Mouse (Mus musculus) heart, embryonic 14.5 days (tissue): ENCODE measurements around the gene Krtap24-1. TPM values are rescaled to one million over a fixed set of nuclear protein-coding genes. Genes with fewer than 3 reads are reported as not detected.

Experiments
- ATAC-seq: fragments of 200-750 bp; cut with Nextera tagmentation; 2 replicates; pipeline ENCODE4 v1.8.0; 2017; ENCODE audit warnings: low read depth, moderate TSS enrichment; ENCODE audit not compliant: insufficient number of reproducible peaks, insufficient read depth, low FRiP score
- H3K27ac ChIP-seq, 2 experiments: fragments of 200-500 bp in 1 of 2; fragments of 300-500 bp in 1 of 2; sonication (generic) in 1 of 2; replicated peaks in 1 of 2; 2 replicates each; pipeline ENCODE4 v1.5.1; 2012 to 2014; ENCODE audit warnings: low read depth in 2 of 2, low read length in 2 of 2, control low read depth in 1 of 2, mild to moderate bottlenecking in 1 of 2, mixed read lengths in 1 of 2; ENCODE audit not compliant: control insufficient read depth in 1 of 2, insufficient read depth in 1 of 2
- H3K27me3 ChIP-seq: fragments of 300-500 bp; sonication (generic); 2 replicates; pipeline ENCODE4 v1.6.1; 2014; ENCODE audit warnings: mild to moderate bottlenecking, low read length, control low read depth; ENCODE audit not compliant: control insufficient read depth, insufficient read depth
- H3K36me3 ChIP-seq: fragments of 300-500 bp; sonication (generic); 2 replicates; pipeline ENCODE4 v1.6.1; 2014; ENCODE audit warnings: mild to moderate bottlenecking, control low read depth, low read length, mixed read lengths; ENCODE audit not compliant: control insufficient read depth, insufficient read depth
- H3K4me1 ChIP-seq, 2 experiments: fragments of 200-500 bp in 1 of 2; fragments of 300-500 bp in 1 of 2; sonication (generic) in 1 of 2; 2 replicates each; pipeline ENCODE4 v1.6.1; 2012 to 2014; ENCODE audit warnings: low read length in 2 of 2, control low read depth in 1 of 2, mixed read lengths in 1 of 2; ENCODE audit not compliant: control insufficient read depth in 2 of 2, insufficient read depth in 2 of 2
- H3K4me2 ChIP-seq: fragments of 300-500 bp; sonication (generic); 2 replicates; pipeline ENCODE4 v1.6.1; 2014; ENCODE audit warnings: mild to moderate bottlenecking, low read length
- H3K4me3 ChIP-seq, 2 experiments: fragments of 200-500 bp in 1 of 2; fragments of 300-500 bp in 1 of 2; sonication (generic) in 1 of 2; 2 replicates each; pipeline ENCODE4 v1.5.1; 2012 to 2014; ENCODE audit warnings: low read length in 2 of 2, mild to moderate bottlenecking in 2 of 2, control low read depth in 1 of 2, low read depth in 1 of 2, moderate library complexity in 1 of 2; ENCODE audit not compliant: control insufficient read depth in 1 of 2, insufficient read depth in 1 of 2
- H3K9ac ChIP-seq: fragments of 300-500 bp; sonication (generic); 2 replicates; pipeline ENCODE4 v1.6.1; 2014; ENCODE audit warnings: mild to moderate bottlenecking, low read length
- H3K9me3 ChIP-seq: fragments of 300-500 bp; sonication (generic); 2 replicates; pipeline ENCODE4 v1.6.1; 2016; ENCODE audit warnings: low read length, control low read depth; ENCODE audit not compliant: control insufficient read depth
- WGBS: fragments of 180-500 bp; shearing (Covaris S2); extraction: QIAGEN DNeasy Blood & Tissue Kit; methylation state at CpG from one replicate; pipeline ENCODE4 v1.1.7; 2014; 5-methylcytosine and 5-hydroxymethylcytosine counted together
- polyA plus RNA-seq: library from polyadenylated mRNA; unstranded; fragments of >200 nt; fragmentation: Nextera tagmentation; extraction: Ambion mirVana; gene quantifications from 2 replicates; pipeline ENCODE4 v1.2.1, GENCODE M21; 2014

The Krtap24-1 gene
- not detected in 2 replicates for polyA plus RNA-seq

- 83% methylated on average over 8 of the region's 8 CpGs for WGBS
- no peak for ATAC-seq
- H3K27ac ChIP-seq = no peak within 1 kb of the TSS
- no peak within 1 kb of the TSS for H3K4me3 ChIP-seq
- no peak within 1 kb of the TSS for H3K4me2 ChIP-seq
- H3K27me3 ChIP-seq = no peaks in the 10 kb centered on the region
- no peaks in the 10 kb centered on the region for H3K9me3 ChIP-seq
- H3K4me1 ChIP-seq = no peaks in the 10 kb centered on the region
- H3K9ac ChIP-seq = no peak within 1 kb of the TSS
- no peaks in the 10 kb centered on the region for H3K36me3 ChIP-seq
Measured at GRCm38 (mm10) chr16:88611922-88612321, at the start of gene Krtap24-1. Gene Krtap24-1 (minus strand): TSS chr16:88612279.

- Histone ChIP-seq H3K4me3 (no peak overlapping the region), H3K9ac (no peak overlapping the region), H3K27me3 (no peaks in the 10 kb centered on the region), H3K4me2 (no peak overlapping the region), H3K4me1 (no peaks in the 10 kb centered on the region), H3K9me3 (no peaks in the 10 kb centered on the region), H3K27ac (no peak overlapping the region), H3K36me3 (no peaks in the 10 kb centered on the region)
- ATAC-seq = no peak
- WGBS = 43% methylated on average over 1 of the region's 1 CpGs
Measured at GRCm38 (mm10) chr16:88657426-88657825, 45.3 kb upstream of the Krtap24-1 start.

- H3K27ac ChIP-seq = no peak overlapping the region
- H3K4me1 ChIP-seq = no peaks in the 10 kb centered on the region
- H3K9me3 ChIP-seq = no peaks in the 10 kb centered on the region
- H3K4me2 ChIP-seq = no peak overlapping the region
- H3K9ac ChIP-seq = no peak overlapping the region
- ATAC-seq = no peak
- H3K36me3 ChIP-seq = no peaks in the 10 kb centered on the region
- no peak overlapping the region for H3K4me3 ChIP-seq
- H3K27me3 ChIP-seq = no peaks in the 10 kb centered on the region
- 56% methylated on average over 2 of the region's 2 CpGs for WGBS
Measured at GRCm38 (mm10) chr16:88651952-88652351, 39.9 kb upstream of the Krtap24-1 start.

GRCm38 (mm10) chr16:88651082-88651481 lies 39.0 kb upstream of the Krtap24-1 start:
- 47% methylated on average over 1 of the region's 1 CpGs for WGBS

GRCm38 (mm10) chr16:88647358-88647846 lies 35.3 kb upstream of the Krtap24-1 start, which contains the start of gene Krtap26-1:
Gene Krtap26-1 (minus strand): TSS chr16:88647796.
- Histone ChIP-seq H3K27ac (no peak within 1 kb of the TSS), H3K36me3 (no peaks in the 10 kb centered on the region), H3K9ac (no peak within 1 kb of the TSS), H3K9me3 (no peaks in the 10 kb centered on the region), H3K4me1 (no peaks in the 10 kb centered on the region), H3K4me3 (no peak within 1 kb of the TSS), H3K27me3 (no peaks in the 10 kb centered on the region), H3K4me2 (no peak within 1 kb of the TSS)
- 76% methylated on average over 10 of the region's 10 CpGs for WGBS
- ATAC-seq = no peak

More at GRCm38 (mm10) chr16:88651082-88651481, 39.0 kb upstream of the Krtap24-1 start:
- no peak overlapping the region for H3K4me2 ChIP-seq
- no peaks in the 10 kb centered on the region for H3K27me3 ChIP-seq
- H3K36me3 ChIP-seq = no peaks in the 10 kb centered on the region
- no peaks in the 10 kb centered on the region for H3K9me3 ChIP-seq
- ATAC-seq = no peak
- H3K27ac ChIP-seq = no peak overlapping the region
- H3K4me3 ChIP-seq = no peak overlapping the region
- H3K9ac ChIP-seq = no peak overlapping the region
- H3K4me1 ChIP-seq = no peaks in the 10 kb centered on the region

- no peaks in the 10 kb centered on the region for H3K36me3 ChIP-seq
- no peak overlapping the region for H3K4me2 ChIP-seq
- H3K27me3 ChIP-seq = no peaks in the 10 kb centered on the region
- no peak for ATAC-seq
- WGBS = 85% methylated on average over 8 of the region's 8 CpGs
- H3K4me1 ChIP-seq = no peaks in the 10 kb centered on the region
- no peaks in the 10 kb centered on the region for H3K9me3 ChIP-seq
- no peak overlapping the region for H3K4me3 ChIP-seq
- no peak overlapping the region for H3K9ac ChIP-seq
- no peak overlapping the region for H3K27ac ChIP-seq
Measured at GRCm38 (mm10) chr16:88646366-88647111, 34.5 kb upstream of the Krtap24-1 start.

GRCm38 (mm10) chr16:88640053-88640452 lies 28.0 kb upstream of the Krtap24-1 start:
- H3K4me2 ChIP-seq = no peak overlapping the region
- H3K9me3 ChIP-seq = no peaks in the 10 kb centered on the region
- H3K4me3 ChIP-seq = no peak overlapping the region
- no peak overlapping the region for H3K27ac ChIP-seq
- no peaks in the 10 kb centered on the region for H3K4me1 ChIP-seq
- H3K9ac ChIP-seq = no peak overlapping the region
- no peaks in the 10 kb centered on the region for H3K36me3 ChIP-seq
- 83% methylated on average over 3 of the region's 3 CpGs for WGBS
- H3K27me3 ChIP-seq = no peaks in the 10 kb centered on the region
- ATAC-seq = no peak
